Mouse (Mus musculus) ES-E14 (cell line): ENCODE data around the gene Defb36. TPM values are rescaled to one million over a fixed set of nuclear protein-coding genes. Genes with fewer than 3 reads are reported as not detected.
A peak's percentile ranks its signal among the peaks of the same experiment; 100 is the strongest.

Source experiments
- DNase-seq: peaks from one replicate; pipeline ENCODE4 v3.0.0-alpha.2; 2013; ENCODE audit warnings: low read depth, low spot score
- H3K27ac ChIP-seq: 2 replicates; pipeline ENCODE4 v1.5.1; 2012; ENCODE audit warnings: low read depth, mild to moderate bottlenecking, low read length, moderate library complexity, mixed read lengths; ENCODE audit not compliant: poor library complexity, insufficient read depth, severe bottlenecking
- H3K36me3 ChIP-seq: 2 replicates; pipeline ENCODE4 v1.6.1; 2012; ENCODE audit warnings: mild to moderate bottlenecking, low read length, moderate library complexity, mixed read lengths; ENCODE audit not compliant: control insufficient read depth, poor library complexity, insufficient read depth, severe bottlenecking
- H3K4me1 ChIP-seq, 2 experiments: fragments of 150-350 bp in 1 of 2; sonication (generic) in 1 of 2; 2 replicates each; pipeline ENCODE4 v1.6.1; 2012; ENCODE audit warnings: low read length in 2 of 2, mild to moderate bottlenecking in 1 of 2, mixed read lengths in 1 of 2; ENCODE audit not compliant: control insufficient read depth in 2 of 2, insufficient read depth in 2 of 2, poor library complexity in 1 of 2
- H3K4me3 ChIP-seq, 2 experiments: fragments of 150-350 bp in 1 of 2; sonication (generic) in 1 of 2; 2 replicates each; pipeline ENCODE4 v1.5.1; 2012; ENCODE audit warnings: low read length in 2 of 2, low read depth in 1 of 2, mild to moderate bottlenecking in 1 of 2, mixed read lengths in 1 of 2; ENCODE audit not compliant: insufficient read depth in 1 of 2, poor library complexity in 1 of 2, severe bottlenecking in 1 of 2
- H3K9ac ChIP-seq: 2 replicates; pipeline ENCODE4 v1.6.1; 2012; ENCODE audit warnings: low read depth, mild to moderate bottlenecking, low read length, mixed read lengths; ENCODE audit not compliant: poor library complexity, insufficient read depth, severe bottlenecking
- H3K9me3 ChIP-seq: fragments of 150-350 bp; sonication (generic); 2 replicates; pipeline ENCODE4 v1.6.1; 2012; ENCODE audit warnings: low read depth, mild to moderate bottlenecking, low read length; ENCODE audit not compliant: control insufficient read depth, insufficient read depth
- CHD2 ChIP-seq: IDR thresholded peaks from 2 replicates; pipeline ENCODE4 v1.6.1; 2014; ENCODE audit warnings: mild to moderate bottlenecking, low read depth, low read length, inconsistent platforms
- HCFC1 ChIP-seq: IDR thresholded peaks from 2 replicates; pipeline ENCODE4 v1.6.1; 2012; ENCODE audit warnings: low read length, inconsistent platforms, borderline replicate concordance; ENCODE audit not compliant: insufficient read depth
- MAFK ChIP-seq: IDR thresholded peaks from 2 replicates; pipeline ENCODE4 v1.6.1; 2014; ENCODE audit warnings: mild to moderate bottlenecking, low read depth, low read length, inconsistent platforms; ENCODE audit not compliant: insufficient read depth
- ZC3H11A ChIP-seq: IDR thresholded peaks from 2 replicates; pipeline ENCODE4 v1.6.1; 2012; ENCODE audit warnings: low read depth, mild to moderate bottlenecking, inconsistent platforms, low read length, borderline replicate concordance
- ZNF384 ChIP-seq: IDR thresholded peaks from 2 replicates; pipeline ENCODE4 v1.6.1; 2012; ENCODE audit warnings: low read depth, low read length, inconsistent platforms
- in situ Hi-C, 2 experiments: fragments of 600-800 bp; cut with MboI; formaldehyde crosslinking; loops; one replicate each; pipeline ENCODE4 v1.15.1; 2025; ENCODE audit warnings: low sequenced_read_pairs in 2 of 2, inconsistent platforms in 1 of 2; ENCODE audit not compliant: unreplicated experiment in 2 of 2
- total RNA-seq: library from RNA; depleted of rRNA; stranded (reverse); fragments of 300-350 nt; gene quantifications from 2 replicates; pipeline ENCODE4 v1.2.3, GENCODE M21; 2012

Gene Defb36
- total RNA-seq, 1 experiment, result not detected

DNA sequence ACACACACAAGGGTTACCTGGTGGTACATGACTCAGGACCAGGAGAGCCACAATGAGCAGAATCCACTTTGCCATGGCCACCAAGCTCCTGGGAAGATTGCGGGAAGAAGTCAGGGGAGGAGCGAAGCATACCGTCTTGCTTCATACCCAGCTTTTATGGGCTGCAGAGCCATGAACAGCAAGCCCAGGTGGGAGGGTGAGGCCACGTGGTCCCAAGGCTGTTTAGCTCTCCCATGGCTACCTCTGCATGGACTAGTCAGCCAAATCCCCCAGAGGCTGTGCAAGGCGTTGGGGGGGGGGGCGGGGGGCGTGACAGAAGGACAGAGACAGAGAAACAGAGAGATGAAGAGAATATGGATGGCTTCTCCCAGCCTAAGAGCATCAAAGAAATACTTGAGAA, 18.8 kb downstream of the Defb36 start, which contains the start of gene Defb25:
TSS of gene Defb25 (minus strand) at position 101 of the 400 bp plus-strand sequence.
- Histone ChIP-seq H3K4me1 (0 out of 4 replicates have a peak, but pooled peaks cover 0 to 3% of the 10 kb centered on the region in 2 experiments), H3K4me3 (no peak within 1 kb of the TSS), H3K9ac (no peak within 1 kb of the TSS), H3K9me3 (no peaks in the 10 kb centered on the region), H3K27ac (no peak within 1 kb of the TSS), H3K36me3 (no peaks in the 10 kb centered on the region)
- in situ Hi-C loops, result no loop called here
- TF ChIP-seq MAFK (no peak), ZC3H11A (no peak), CHD2 (no peak), HCFC1 (no peak), ZNF384 (no peak)
- no peak for DNase-seq

DNA sequence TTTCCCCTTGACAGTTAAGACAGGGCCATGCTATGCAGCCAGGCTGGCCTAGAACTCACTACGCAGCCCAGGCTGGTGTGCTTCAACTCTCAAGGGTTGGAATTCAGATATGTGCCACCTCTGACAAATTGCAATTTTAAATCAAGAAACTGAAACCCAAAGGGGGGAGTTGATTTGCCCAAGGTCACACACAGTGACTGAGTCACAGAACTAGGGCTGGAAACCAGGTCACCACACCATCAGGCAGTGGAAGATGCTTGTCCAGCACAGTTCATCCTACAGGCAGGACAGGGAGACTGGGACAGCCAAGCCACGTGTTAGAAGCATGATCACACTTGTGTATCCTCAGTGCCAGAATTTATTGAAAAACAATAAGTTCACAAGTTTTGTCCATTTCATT, 20.4 kb downstream of the Defb36 start:
- TF ChIP-seq MAFK (no peak), ZC3H11A (no peak), CHD2 (no peak), ZNF384 (no peak), HCFC1 (no peak)
- H3K4me1 ChIP-seq, result 0 out of 4 replicates have a peak, but pooled peaks cover 0 to 3% of the 10 kb centered on the region in 2 experiments
- H3K9me3 ChIP-seq, result no peaks in the 10 kb centered on the region
- H3K36me3 ChIP-seq, result no peaks in the 10 kb centered on the region
- H3K4me3 ChIP-seq, result no peak overlapping the region
- no peak for DNase-seq
- in situ Hi-C loops, result no loop called here
- H3K27ac ChIP-seq, result no peak overlapping the region
- no peak overlapping the region for H3K9ac ChIP-seq

DNA sequence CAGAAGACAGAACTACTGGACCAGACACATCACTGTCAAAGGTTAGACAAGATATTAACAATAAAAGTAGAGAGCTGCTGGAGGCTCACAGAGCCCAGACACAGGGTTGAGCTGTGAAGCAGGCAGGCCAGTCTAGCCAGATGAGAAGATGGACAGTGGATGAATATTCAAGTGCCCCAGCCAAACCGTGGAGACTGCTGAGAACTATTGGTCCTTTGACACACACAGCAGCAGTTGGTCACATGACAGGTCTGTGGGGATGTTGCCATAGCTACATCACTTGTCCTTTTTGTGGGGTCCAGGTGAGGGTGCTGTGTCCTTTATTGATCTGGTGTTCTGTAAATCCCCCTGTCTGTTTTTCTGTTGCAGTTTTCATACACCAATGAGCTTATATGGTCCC, 21.1 kb downstream of the Defb36 start:
- H3K9me3 ChIP-seq, result no peaks in the 10 kb centered on the region

DNA sequence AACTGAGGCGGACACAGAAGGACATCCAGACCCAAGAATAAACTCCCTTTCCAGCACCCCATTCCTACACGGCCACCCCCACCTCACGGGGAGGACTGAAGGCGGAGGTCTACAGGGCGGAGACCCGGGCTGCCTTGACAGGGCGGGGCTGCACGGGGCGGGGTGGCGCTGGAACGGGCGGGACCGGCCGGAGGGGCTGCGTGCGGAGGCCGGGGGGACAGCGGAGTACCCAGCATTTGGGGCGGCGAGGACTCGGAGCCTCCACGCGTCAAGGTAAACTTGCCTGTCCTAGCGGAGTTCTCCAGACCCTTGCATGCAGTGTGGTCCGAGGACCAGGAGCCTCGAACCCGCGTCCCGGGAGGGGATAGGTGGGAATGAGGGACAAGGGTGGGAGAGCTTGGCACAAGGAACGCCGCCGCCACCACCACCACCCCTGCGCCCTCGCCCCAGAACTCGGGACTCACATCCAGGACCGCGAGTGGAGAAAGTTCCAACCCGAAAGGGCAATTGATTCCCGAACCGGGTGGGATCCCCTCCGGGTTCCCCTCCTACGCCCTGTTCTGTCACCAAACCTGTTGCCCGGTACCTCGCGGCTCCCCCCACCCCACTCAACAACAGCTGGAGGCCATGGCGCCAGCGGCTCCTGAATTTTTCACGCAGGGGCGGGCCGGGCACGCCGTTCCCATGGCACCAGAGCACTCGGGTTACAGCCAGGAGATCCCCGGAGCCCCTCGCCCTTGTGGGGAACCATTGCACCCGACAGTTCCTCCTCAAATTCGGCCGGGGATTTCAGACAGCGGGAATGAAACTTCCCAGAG, 22.9 kb downstream of the Defb36 start, which contains the start of gene Rem1:
TSS of gene Rem1 (plus strand) at position 178 of the 818 bp plus-strand sequence.
- Histone ChIP-seq H3K9ac (peak within 1 kb of the TSS; percentile 23; the same call in 1 of the 2 replicates), H3K36me3 (no peaks in the 10 kb centered on the region), H3K9me3 (no peaks in the 10 kb centered on the region), H3K4me1 (0 out of 4 replicates have a peak, but pooled peaks cover 0 to 3% of the 10 kb centered on the region in 2 experiments), H3K4me3 (peak within 1 kb of the TSS; percentile 54 to 64), H3K27ac (no peak within 1 kb of the TSS)
- in situ Hi-C loops, result no loop called here
- no peak for DNase-seq
- no peak for TF ChIP-seq ZC3H11A
- TF ChIP-seq ZNF384, result no peak
- no peak for TF ChIP-seq MAFK
- no peak for TF ChIP-seq HCFC1
- TF ChIP-seq CHD2, result no peak

More for the DNA sequence above, 21.1 kb downstream of the Defb36 start:
- no peaks in the 10 kb centered on the region for H3K36me3 ChIP-seq
- H3K27ac ChIP-seq, result no peak overlapping the region
- DNase-seq, result no peak
- no peak for TF ChIP-seq CHD2
- TF ChIP-seq HCFC1, result no peak
- no peak for TF ChIP-seq ZC3H11A
- TF ChIP-seq MAFK, result no peak
- TF ChIP-seq ZNF384, result no peak
- 0 out of 4 replicates have a peak, but pooled peaks cover 0 to 3% of the 10 kb centered on the region in 2 experiments for H3K4me1 ChIP-seq
- H3K4me3 ChIP-seq, result no peak overlapping the region
- H3K9ac ChIP-seq, result no peak overlapping the region
- in situ Hi-C loops, result no loop called here
